Mouse (Mus musculus) adrenal gland, adult 2 months (tissue): ENCODE measurements around the gene Kcne3. TPM values are rescaled to one million over a fixed set of nuclear protein-coding genes. Genes with fewer than 3 reads are reported as not detected.
A peak's percentile ranks its signal among the peaks of the same experiment; 100 is the strongest.

Source experiments
- DNase-seq: peaks from one replicate; pipeline ENCODE4 v3.0.0; 2021
- long read RNA-seq: library from polyadenylated mRNA; stranded (forward); transcript quantifications from one replicate; pipeline ENCODE4 v2.0.0, GENCODE M21; 2021
- polyA plus RNA-seq: library from polyadenylated mRNA; depleted of rRNA; stranded (reverse); fragments of >200 nt; gene quantifications from 2 replicates; pipeline ENCODE4 v1.2.3, GENCODE M21; 2012; rRNA removed
- total RNA-seq, 2 experiments: library from RNA; stranded (reverse); gene quantifications; 2 replicates each; pipeline ENCODE4 v1.2.3; 2021

The Kcne3 gene
- total RNA-seq (1 to 10 TPM in 1 of 2 experiments, under 1 TPM in 1; 0.84 to 1.6 TPM), polyA plus RNA-seq (1.6 and 2.7 TPM in 2 replicates)
- long read RNA-seq: 0 reads

DNA sequence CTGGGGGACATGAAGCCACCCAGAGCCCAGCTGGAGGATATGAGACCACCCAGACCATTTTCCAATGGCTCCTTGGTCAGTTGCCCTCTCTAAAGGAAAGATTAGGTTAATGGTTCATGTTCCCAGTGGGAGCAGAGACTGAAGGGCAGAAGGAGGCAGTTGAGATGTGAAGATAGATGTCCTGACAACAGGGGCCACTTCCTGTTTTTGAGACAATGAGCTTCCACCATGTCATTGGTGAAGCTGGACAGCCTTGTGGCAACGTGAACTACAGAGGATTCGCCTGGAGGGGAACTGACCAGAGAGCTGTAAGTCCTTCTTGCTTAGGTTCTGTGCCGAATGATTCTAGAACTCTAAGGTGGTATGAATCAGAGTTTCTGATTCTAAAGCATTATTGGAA, at the start of gene Kcne3:
Gene Kcne3, plus strand, starts transcription at position 234 of the 400 bp plus-strand sequence.
- no peak for DNase-seq

DNA sequence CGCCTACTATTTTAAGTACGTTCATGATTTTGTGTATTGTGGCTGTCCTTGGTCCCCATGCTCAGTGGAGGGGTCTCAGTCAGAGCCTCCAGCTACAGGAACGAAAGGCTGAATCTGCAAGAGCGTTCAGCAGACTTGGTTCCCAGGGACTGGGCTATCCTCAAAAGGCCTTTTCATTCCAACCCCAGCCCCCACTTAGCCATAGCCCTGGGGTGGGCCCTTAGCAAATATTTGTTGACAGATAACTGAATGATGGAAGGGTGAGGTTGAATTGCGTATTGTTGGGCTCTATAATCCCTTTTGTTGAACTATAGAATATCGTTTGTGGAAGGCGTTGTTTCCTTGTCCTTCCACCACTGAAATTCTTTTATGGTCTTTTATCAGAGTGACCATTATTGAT, 49.8 kb upstream of the Kcne3 start:
- no peak for DNase-seq

DNA sequence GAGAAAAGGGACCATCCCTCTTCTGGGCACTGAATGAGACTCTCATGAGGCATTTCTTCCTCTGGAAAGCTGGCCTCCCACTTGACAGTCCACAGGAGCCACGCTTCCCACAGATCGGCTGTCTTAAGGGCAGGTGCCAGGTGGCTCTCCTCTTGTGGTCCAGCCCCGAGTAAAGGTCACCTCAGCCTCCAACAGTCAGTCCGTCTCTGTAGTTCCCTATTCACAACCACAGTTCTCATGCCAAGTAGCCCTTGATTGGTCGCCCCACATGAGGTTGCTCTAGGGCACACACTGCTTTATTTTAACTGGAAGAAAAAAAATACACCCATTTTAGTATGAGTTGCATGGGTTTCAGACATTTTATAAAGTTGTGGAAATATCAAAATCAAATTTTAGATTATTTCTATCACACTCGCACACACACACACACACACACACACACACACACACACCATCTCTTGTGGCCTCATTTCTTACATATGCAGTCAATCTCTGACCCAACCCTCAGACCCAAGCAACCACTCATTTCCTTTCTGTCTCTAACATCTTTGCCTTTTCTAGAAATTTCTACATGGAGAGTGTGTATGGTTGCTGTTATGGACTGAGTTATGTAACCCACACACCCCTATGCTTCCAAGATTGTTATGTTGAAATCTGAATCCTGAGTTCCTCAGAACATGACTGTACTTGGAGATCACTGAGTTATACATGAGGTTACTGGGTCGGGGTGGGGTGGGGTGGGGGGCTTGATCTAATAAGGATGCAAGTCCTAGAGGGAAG, 47.9 kb upstream of the Kcne3 start:
- DNase-seq: no peak

DNA sequence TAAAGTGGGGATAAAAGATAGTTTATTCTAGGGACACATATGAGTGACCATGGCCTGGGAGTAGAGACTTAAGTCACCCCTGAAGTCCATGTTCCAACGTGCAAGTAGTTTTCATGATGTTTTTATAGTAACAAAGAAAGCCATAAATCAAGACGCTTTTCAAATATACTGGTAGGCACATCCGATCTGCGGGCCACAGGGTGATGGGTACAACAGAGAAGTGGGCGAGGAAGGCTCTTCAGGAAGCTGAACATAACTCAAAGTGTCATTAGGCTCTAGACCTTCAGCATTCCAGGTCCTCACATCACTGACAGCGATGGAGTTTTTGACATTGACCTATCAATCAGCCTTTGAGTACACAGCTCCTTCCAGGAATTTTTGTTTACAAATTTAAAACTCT, 45.7 kb upstream of the Kcne3 start:
- no peak for DNase-seq

DNA sequence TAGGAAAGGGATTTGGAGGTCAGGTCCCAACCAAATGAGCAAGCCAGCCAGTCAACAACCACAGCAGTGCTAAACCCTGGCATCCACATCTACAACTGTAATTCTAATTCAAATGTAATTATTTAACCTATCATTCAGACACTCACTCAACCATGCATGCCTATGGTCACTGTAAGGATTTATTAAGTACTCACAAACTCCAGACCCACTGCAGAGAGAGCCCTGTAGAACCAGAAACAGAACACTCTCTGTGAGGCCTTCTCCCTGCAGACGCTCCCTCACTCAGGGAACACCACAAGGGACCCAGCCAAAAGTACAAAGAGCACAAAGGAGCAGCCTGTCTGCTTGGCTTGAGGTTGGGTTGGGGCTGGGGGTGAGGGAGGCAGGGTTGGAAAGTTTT, 43.9 kb upstream of the Kcne3 start:
- no peak for DNase-seq

DNA sequence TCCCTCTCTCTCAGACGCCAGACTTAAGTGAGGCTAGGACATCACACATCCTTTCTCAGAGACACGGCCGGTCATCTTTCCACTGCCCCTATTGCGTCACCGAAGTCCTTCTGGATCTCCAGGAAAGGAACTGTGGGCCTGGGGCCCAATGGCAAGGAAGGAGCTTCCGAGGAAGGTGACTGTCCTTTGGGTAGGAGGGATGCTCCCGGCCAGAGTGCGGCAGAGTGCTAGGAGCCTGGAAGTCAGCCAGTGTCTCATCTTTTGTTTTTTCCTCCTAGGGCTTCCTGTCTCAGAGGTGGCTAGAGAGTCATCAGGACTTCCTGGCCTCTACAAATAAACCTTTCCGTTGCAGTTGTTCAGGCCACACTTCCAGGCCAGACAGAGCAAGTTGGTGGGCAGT, 39.3 kb upstream of the Kcne3 start:
- peak; percentile 61 for DNase-seq

DNA sequence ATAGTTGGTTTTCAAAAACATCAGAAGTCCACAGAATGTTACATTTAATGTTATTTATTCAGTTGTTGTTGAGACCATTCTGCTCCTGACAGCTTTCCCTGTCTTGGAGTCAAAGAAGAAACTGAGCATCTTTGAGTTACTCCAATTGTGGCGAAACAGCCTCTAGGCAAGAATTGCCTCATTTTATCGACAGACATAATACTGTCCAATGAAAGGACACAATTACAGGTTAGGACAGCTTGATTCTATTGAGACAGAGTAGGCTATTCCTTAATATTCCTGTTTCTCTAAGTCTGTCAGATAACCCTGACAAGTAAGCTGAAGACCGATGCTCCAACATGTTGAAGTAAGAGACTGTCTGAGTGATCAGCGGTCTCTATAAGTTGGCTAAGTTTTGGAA, 38.2 kb upstream of the Kcne3 start:
- DNase-seq: no peak

DNA sequence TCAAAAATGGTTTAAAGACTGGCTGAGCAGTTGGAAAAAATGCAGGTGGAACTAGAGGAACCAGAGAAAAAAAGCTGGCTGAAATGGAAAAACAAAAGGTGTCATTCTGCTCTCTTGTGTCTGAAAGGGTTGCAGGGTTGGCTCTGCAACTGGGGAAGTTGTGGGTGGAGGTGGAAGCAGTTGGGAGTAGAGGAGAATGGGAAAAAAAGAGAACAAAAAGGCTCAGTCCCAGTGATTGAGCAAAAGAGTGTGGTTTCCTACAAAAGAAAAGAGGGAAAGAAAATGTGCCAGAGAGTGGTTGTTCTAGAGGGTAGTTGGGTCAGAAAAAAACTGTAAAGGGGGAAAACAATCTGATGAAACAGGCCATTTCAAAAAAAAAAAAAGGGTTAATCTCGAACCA, 35.7 kb upstream of the Kcne3 start:
- no peak for DNase-seq

DNA sequence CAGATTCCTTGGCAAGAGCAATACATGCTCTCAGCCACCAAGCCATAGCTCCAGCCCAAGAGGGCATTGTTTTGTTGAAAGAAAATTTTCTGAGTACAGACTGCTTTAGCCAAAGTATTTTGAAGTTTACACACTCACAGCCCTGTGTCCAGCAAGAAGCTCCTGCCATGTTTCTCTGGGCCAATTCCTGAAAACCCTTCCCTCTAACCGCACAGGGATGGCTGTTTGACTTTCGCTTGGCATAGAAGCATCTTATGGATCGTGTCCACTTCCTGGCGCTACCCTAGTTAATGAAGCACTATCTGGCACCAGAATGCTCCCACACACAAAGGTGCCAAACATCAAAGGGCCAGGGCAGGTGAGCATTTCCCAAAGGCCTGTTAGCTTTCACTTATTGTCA, 27.7 kb upstream of the Kcne3 start:
- DNase-seq: no peak

DNA sequence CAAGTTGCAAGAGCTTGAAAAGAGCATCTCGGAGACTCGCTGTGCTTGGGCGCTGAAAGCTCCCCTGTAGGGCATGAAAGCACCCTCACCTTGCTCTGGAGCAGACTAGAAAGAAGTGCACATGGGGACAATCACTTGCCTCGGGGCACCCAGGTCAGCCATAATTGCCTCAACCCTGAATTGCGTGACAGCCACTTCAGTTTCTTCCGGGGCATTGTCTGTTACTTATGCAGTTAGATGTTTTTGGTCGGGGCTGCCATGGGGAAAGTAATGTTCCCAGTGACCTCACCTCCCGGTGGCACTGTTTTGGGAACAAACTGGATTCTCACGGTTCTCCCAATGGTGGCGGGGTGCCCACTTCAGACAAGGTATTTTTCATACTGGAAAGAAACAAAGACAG, 26.2 kb upstream of the Kcne3 start:
- DNase-seq: no peak

DNA sequence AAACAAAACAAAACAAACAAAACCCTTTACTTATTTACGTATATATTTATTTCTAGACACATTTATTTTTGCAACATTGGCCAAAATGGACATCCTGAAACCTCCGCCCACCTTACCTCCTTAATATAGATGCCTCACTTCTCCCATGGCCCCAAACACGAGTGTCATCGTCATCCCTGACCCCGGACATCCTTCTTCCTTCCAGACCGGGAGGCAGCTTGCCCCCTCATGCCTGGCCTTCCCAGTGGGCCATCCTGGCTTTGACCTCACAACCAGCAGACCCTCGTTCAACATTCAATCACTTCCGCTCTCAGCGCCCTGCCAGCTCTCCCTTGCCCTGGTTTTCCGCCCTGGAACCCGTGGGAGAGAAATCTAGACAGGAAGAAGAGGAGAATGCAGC, 25.7 kb upstream of the Kcne3 start:
- DNase-seq: peak; percentile 23

DNA sequence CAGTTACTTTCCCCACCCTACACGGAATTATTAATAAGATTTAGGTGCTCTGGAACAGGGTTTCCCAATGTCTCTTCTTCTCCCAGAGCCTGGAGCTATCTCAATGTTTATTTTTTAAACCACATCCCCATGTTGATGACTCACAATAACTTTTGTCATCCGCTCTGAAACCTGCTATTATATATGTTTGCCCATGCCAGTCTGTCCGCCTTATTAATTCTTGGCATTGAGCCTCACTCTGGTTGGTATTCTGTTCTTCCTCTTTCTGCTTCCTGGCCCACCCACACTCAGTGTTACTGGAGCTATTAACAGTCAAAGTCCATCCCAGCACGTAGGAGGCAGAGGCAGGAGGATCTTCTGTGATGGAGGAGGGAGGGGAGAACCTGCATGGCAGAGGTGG, 18.6 kb upstream of the Kcne3 start:
- DNase-seq: no peak

DNA sequence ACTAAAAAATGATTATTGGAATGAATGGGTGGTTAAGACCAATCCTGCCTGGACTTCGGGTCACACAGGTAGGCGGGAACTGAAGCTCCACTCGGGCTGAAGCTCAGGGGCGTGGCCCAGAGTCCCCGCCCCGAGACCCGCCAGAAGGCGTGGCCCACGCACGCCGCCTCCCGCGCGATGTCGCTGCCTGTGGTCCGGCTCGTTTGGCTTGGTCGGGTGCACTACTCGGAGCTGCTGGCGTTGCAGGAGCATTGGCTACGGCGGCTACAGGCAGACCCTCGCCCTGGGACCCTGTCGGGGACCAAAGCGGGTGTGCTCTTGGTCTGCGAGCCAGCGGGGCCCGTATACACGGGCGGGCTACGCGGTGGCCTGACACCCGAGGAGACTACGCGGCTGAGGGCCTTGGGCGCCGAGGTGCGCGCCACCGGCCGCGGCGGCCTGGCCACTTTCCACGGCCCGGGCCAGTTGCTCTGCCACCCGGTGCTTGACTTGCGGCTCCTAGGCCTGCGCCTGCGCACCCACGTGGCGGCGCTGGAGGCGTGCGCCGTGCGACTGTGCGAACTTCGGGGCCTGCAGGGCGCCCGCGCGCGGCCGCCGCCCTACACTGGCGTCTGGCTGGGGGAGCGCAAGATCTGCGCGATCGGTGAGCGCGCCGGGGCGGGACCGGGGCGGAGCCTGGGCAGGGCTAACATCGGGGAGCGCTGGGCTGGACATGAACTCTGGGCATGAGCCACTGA, 17.0 kb upstream of the Kcne3 start, which contains the start of gene Lipt2:
Gene Lipt2, plus strand, starts transcription at position 173 of the 737 bp plus-strand sequence.
- peak; percentile 99 for DNase-seq

DNA sequence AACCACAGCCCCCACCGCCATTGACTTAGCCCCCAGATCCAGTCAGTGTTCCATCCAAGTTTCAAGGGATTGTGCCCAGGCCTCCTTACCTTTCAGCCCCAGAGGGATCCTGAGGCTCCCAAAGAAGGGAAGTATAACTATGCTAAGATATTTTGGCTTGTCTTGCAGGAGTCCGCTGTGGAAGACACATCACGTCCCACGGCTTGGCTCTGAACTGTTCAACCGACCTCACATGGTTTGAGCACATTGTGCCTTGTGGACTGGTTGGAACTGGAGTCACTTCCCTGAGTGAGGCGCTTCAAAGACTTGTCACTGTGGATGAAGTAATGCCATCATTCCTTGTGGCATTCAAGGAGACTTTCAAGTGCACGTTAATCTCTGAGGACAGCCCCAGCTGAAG, 16.3 kb upstream of the Kcne3 start:
- peak; percentile 36 for DNase-seq

DNA sequence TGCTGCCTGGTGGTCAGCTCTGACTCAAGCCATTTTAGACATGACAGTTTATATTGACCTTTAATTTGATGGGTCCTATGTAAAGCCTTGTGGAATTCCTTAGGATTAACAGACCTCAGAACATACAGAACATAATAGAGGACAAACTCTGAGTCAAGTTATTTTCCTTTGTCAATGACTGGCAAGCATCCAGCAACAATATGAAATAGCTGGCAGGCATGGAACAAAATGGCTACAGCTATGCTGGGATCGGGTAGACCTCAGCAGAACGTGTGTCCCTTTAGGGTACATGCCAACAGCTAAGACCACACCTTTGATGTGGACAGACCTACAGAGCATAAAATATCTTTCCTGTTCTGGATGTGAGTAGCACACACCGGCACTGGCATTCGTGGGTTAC, 12.8 kb upstream of the Kcne3 start:
- DNase-seq: no peak

DNA sequence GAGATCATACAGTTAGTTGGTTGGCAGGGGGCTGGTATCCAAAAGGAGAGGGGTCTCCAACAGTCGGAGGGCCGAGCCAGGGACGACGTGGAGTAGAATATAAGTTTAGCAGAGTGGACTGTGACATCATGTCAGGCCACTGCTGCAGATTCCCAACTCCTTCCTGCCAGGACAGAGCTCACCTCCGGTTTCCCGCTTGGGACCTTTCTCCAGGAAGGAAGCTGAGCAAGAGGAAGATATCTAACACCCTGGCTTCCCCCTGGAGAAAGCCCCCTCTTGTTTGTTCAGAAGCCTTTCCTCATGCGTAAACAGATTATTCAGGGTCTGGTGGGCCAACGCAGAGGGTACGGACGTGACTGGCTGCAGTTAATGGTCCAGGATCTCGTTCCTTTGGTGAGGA, 7.6 kb upstream of the Kcne3 start:
- DNase-seq: no peak

DNA sequence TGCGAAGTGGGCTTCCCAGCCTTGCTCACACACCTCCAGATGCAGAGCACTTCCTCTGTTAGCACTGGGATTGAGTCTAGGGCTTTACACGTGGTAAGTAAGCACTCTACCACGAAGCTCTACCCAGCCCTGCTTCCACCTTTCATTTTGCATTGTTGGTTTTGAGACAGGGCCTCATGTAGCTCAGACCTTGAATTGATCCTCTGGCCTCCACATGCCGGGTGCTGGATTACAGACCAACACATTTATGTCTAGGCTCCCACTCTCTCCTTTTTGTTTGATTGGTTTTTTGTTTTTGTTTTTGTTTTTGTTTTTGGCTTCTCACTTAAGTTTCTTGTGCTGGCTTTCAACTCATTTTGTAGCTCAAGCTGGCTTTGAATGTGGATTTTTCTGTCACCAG, 5.5 kb upstream of the Kcne3 start:
- no peak for DNase-seq

DNA sequence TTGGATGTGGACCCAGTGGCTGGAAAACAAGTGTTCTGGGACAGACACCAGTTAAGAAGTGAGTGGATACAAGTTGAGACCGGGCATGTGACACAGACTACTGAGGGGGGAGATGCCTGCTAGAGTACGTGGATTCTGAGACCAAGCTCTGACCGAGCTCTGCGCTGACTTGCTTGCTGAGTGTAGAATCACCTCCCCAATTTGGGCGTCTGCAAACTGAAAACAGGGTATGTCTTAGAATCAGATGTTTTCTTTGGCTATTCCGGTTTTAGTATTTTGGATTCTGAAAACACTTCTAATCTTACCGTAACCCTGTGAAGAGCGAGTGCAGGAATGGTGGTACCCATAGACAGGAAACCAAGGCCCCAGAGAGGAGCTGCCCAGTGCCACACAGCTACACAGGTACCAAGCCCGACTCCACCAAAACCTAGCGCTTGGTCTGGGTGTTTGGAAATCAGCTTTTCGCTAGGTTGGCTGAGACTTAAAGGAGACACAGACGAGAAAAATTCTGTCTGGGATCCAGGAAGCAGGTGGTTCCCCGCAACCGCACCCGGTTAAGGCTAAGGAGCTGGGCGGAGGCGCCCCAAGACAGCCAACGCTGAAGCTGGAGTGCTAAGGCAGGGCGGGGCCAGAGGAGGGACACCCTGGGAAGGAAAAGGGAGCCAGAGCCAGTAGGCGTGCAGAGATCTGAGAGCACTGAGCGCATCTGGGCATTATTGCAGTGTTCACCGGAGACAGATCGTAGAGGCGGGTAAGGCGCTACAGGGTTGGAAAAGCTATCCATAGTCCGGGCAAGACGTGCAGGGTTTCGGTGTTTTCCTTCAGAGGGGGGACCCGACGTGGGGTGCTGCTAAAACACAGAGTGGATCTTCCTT, 2.0 kb downstream of the Kcne3 start:
- DNase-seq: peak; percentile 71

DNA sequence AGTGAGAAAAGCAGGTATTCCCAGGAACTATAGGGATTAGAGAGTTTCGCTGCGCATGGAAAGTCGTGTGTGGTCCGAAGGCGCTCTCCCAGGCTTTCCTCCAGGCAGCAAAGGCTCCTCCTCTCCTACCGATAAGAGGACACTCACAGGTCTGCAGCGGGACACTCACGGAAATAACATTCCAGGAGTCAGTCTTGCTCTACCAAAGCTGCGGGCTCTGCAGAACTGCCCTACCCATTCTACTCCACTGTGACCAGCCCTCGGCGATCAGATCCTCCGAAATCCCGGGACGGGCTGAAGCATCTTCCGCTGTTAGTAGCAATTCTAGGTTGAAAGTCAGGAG, 2.6 kb downstream of the Kcne3 start:
- DNase-seq: no peak

DNA sequence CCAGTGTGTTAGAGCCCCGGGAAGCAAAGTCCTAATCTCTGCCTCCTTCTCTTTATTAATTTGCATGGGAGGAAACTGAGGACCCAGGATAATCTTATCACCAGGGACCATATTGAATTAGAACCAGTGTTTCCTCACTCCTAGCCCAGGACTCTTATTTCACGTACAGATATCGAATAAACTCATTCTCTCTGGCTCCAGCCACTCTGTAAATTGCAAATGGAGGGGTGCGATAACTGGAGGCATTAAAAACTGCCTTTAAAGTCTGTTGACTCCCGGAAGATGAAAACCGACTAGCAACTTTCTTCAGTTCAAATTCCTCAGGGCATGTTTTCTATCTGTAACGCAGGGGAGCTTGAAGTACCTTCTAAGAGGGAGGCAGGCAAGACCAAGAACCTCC, 3.1 kb downstream of the Kcne3 start:
- no peak for DNase-seq

DNA sequence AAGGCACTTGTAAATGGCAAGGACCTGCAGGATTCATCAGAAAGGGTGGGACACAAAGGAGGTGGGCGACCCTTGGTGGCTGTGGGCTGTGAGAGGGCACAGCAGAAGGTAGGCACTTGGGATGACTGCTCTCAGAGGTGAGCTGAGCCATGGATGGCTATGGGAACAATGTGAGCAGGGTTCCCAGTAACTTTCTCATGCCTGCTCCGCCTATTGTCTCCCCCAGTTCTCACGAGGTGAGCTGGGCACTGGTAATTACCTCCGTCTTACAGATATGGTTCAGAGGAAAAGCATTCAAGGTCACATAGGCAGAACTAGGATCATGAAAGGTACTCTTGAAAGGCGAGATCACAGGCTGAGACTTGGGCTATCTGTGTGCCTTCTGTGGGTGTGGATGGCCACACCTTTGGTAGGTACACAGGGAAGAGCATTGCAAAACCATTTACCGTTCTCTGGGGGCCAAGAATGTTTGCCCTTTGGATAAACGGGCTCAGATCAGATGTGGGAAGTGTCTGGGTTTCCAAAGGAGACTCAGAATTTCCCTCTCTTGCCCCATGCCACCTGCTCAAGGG, 3.6 kb downstream of the Kcne3 start:
- no peak for DNase-seq

DNA sequence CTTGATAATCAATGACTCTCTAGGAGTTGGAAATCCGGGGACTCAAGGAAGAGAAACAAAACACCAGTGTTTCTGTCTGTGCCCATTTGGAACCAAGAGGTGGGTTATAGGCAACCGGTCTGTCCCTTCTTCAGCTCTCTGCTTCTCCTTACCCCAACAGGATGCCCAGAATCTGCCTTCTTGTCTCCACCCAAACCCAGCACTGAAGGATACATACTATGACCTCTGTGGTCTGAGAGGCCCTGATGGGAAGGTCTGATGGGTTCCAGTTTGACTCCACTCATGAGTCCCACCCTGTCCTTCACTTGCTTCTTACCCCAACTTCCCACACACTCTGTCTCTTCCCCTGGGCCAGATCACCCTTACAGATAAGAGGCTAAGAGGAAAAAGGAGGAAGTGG, 4.9 kb downstream of the Kcne3 start:
- no peak for DNase-seq
